Mouse (Mus musculus) left cerebral cortex, adult 2 months (tissue): Measurements from ENCODE around the gene Ptprn. TPM values are rescaled to one million over a fixed set of nuclear protein-coding genes. Genes with fewer than 3 reads are reported as not detected.

Experiments
- DNase-seq, 2 experiments: peaks; one replicate each; pipeline ENCODE4 v3.0.0; 2021 to 2022; ENCODE audit warnings: low spot score in 2 of 2, mixed read lengths in 1 of 2; ENCODE audit errors: extremely low spot score in 1 of 2
- H3K27ac ChIP-seq: fragments of 200-600 bp; 2 replicates; pipeline ENCODE4 v1.8.1; 2022
- H3K4me3 ChIP-seq: fragments of 200-600 bp; 2 replicates; pipeline ENCODE4 v1.8.1; 2022
- CTCF ChIP-seq: fragments of 200-600 bp; IDR thresholded peaks from 2 replicates; pipeline ENCODE4 v1.8.1; 2022; ENCODE audit warnings: antibody characterized with exemption, mild to moderate bottlenecking, moderate library complexity
- intact Hi-C: fragments of 180-260 bp; cut with DNase I; formaldehyde crosslinking; loops from one replicate; pipeline ENCODE4 v1.15.1; 2025
- total RNA-seq, 2 experiments: library from RNA; stranded (reverse); gene quantifications; 2 replicates each; pipeline ENCODE4 v1.2.3; 2021

Ptprn gene
- total RNA-seq, 2 experiments from 2014 or later, result 507 to 550 TPM

DNA sequence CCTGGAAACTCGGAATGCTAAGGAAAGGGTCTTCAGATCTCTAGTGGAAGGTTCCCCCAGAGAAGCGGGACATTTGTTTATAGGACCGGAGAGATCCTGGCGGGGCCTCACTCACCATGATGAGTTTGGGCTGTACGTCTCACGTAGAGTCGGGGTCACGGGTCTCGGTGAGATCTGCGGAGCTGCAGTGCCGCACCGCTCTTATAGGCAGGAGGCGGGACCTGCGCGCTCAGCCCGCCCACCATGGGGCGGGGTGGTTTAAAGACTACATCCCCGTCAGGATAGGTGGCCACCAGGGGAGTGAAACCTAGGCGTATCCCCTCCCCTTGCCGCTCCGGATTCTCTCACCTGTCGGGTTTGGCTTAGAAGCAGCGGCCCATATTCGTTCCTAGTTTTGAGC lies 45.2 kb downstream of the Ptprn start:
- TF ChIP-seq CTCF, result peak; percentile 27
- H3K27ac ChIP-seq, result peak overlapping the region; percentile 92
- H3K4me3 ChIP-seq, result peak overlapping the region; percentile 79
- DNase-seq, result peak; percentile 92
- intact Hi-C loops, result loop anchor here (1.0 to 5.0 kb wide), 4 partner anchors 17 to 44 kb away; partner anchors contain the start of genes Abcb6 and Dnajb2

DNA sequence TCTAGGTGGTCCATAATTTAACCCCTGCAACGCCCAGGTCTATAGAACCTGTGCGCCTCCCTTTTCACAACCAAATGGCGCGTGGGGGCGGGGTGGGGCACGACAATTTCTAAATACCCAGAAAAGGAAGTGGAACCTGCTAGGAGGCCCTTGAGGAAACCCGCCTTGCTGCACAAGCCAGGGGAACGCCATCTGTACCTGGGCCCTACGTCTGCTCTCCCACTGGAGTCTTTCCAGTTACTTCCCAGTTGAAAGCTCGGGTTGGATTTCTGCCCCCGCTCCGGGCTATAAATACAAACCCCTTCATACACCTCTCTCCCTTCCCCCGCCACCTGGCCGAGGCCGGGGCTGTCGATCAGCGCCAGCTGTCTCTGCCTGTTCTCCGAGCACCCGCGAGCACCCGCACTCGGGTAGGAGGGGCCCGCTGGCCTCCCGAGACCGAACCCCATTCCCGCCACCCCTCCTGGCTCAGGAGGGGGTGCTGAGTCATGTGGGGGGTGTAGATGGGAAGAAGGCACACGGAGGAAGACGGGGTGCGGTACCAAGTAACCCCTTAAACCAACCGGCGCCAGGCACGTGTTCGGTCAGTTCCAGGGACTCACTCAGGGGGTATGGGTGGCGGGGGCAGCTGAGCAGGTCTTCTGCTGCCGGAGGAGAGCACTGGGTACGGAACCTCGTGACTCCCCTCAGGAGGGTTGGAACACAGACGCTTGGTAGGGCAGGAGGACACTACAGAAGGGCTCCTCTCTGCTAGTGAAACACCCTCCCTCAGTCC lies 45.9 kb downstream of the Ptprn start:
- TF ChIP-seq CTCF, result no peak
- Histone ChIP-seq H3K27ac (peak overlapping the region; percentile 92), H3K4me3 (peak overlapping the region; percentile 79)
- intact Hi-C loops, result loop anchor here (1.0 to 5.0 kb wide), 4 partner anchors 18 to 44 kb away; partner anchors contain the start of genes Abcb6 and Dnajb2
- peak; percentile 71 for DNase-seq

DNA sequence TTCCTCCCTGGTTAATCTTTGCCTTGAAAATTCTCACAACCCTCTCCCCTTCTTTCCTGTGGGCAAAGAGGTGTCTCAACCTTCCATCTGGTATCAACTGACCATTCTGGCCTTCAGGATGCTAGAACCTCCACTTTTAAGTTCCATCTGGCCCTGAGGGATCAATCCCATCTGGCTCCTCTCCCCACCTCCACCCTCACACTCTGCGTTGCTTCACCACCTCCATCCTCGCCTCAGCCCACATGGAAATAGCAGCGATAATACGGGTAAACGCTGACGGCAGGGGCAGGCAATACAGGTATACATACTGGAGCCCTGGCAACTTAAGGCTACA lies 46.4 kb downstream of the Ptprn start:
- H3K4me3 ChIP-seq, result peak overlapping the region; percentile 79
- no peak for TF ChIP-seq CTCF
- no peak for DNase-seq
- peak overlapping the region; percentile 92 for H3K27ac ChIP-seq
- intact Hi-C loops, result loop anchor here (2.0 to 5.0 kb wide), 3 partner anchors 34 to 45 kb away; partner anchors contain the start of gene Abcb6

DNA sequence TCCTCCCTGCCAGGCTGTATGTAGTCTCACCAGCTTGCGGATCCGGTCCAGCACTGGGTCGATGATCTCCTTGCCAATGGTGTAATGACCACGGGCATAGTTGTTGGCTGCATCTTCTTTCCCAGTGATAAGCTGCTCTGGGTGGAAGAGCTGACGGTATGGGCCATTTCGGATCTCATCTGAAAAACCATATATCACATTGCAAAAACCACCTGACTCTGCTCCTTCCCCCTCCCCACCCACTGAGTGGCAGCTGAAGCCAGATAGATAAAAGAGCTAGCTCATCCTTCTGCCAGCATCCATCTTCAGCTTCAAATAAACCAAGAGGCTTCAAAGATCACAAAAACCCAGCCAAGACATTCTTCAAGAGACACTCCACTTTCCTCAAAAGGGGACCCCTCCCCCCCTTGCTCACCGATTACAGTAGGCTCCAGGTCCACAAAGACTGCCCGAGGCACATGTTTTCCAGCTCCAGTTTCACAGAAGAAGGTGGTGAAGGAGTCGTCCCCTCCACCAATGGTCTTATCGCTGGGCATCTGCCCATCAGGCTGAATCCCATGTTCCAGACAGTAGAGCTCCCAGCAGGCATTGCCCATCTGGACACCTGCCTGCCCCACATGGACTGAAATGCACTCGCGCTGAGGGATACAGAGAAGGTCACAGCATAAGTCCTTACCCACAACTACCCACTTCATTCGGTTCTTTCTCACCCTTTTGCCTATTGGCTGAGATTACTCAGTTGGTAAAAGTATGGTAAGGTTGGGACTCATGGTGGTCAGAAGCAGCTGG lies 47.3 kb downstream of the Ptprn start:
- Histone ChIP-seq H3K27ac (peak overlapping the region; percentile 92), H3K4me3 (peak overlapping the region; percentile 79)
- TF ChIP-seq CTCF, result no peak
- no peak for DNase-seq
- intact Hi-C loops, result loop anchor here (5.0 kb wide), 2 partner anchors 35 kb away; partner anchors contain the start of gene Abcb6

DNA sequence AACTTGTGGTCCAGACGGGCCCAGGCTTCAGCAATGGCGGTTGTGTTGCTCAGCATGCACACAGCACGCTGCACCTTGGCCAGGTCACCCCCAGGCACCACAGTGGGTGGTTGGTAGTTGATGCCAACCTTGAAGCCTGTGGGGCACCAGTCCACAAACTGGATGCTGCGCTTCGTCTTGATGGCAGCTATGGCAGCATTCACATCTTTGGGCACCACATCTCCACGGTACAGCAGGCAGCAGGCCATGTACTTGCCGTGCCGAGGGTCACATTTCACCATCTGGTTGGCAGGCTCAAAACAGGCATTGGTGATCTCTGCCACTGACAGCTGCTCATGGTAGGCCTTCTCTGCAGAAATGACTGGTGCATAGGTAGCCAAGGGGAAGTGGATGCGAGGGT lies 48.5 kb downstream of the Ptprn start:
- peak overlapping the region; percentile 29; the same call in 1 of the 2 replicates for H3K27ac ChIP-seq
- DNase-seq, result no peak
- H3K4me3 ChIP-seq, result peak overlapping the region; percentile 9; the same call in 1 of the 2 replicates
- TF ChIP-seq CTCF, result no peak
- intact Hi-C loops, result loop anchor here (5.0 kb wide), 2 partner anchors 33 to 37 kb away; partner anchors contain the start of gene Abcb6

DNA sequence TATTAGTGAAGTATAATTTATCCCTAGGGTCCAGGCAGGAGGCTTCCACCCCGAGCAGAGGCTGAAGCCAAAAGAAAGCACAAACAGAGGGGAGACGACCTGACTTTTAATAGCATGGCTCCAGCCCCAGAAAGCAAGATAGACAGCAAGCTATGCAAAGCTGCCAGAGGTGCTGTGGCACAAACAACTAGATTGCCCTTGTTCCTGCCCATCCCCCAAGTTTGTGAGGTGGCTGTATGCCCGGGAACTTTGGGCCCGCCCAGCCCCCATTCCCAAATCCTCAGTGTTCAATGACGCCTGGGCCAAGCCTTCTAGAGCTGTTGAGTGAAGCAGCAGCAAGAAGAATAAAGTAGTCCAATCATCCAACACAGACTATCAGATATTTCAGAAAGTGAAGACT lies 49.4 kb downstream of the Ptprn start:
- H3K4me3 ChIP-seq, result no peak overlapping the region
- no peak for TF ChIP-seq CTCF

DNA sequence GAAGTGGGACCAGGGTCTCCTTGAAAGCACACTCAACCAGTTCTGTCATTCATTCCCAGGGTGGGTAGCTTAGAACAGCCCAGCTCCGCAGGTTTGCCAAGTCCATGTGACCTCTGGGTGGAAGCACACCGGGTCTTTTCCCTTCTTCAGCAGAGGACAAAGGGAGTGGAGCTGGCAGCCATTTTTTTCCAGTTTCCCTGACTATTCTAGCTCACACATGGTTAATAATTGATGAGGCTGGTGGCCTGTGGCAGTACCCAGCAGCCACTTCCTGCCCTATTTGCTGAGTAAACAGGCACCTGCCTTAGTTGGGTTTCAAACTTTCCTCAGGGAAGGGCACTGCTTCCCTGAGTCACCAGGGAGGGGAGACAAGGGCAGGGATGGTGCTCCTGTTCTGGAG lies 49.9 kb downstream of the Ptprn start:
- Histone ChIP-seq H3K27ac (peak overlapping the region; percentile 53), H3K4me3 (no peak overlapping the region)
- intact Hi-C loops, result no loop called here
- TF ChIP-seq CTCF, result no peak
- no peak for DNase-seq

More for the DNA sequence above, 49.4 kb downstream of the Ptprn start:
- peak overlapping the region; percentile 29; the same call in 1 of the 2 replicates for H3K27ac ChIP-seq
- intact Hi-C loops, result loop anchor here (5.0 kb wide), 2 partner anchors 33 to 37 kb away; partner anchors contain the start of gene Abcb6
- DNase-seq, result peak; percentile 56 to 68

DNA sequence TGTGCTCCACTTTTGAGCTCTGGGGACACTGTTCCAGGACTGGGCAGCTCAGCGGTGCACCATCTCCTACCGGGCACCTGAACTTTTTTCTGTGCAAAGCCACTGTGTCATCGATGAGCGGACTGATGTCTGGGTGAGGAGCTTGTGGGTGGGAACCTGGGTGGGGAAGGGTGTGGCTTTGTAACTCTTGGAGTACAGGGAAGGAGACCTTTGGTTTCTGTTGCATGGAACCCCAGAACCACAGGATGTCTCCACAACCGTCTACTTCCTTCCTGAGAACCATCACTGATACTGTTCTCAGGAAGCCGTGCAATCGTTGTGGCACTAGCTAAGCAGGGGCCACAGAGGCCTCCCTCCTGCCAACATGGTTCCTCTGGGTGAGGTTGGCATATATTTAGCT lies 51.2 kb downstream of the Ptprn start:
- Histone ChIP-seq H3K4me3 (no peak overlapping the region), H3K27ac (no peak overlapping the region)
- no peak for DNase-seq
- TF ChIP-seq CTCF, result no peak
- intact Hi-C loops, result no loop called here

DNA sequence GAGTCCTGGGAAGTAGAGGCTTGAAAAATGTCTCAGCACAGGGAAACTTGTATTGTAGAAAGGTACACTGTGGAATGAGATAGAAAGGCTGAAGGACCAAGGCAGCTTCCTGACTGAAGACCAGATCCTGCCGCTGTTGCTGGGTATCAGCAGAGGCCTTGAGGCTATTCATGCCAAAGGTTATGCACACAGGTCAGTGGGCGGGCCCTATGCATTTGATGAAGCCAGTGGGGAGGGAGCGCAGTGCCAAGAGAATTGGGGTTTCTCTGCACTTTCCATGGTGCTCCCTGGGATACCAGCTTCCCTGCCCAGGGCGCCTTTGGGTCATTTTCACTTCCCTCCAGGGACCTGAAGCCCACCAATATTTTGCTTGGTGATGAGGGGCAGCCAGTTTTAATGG lies 51.8 kb downstream of the Ptprn start:
- intact Hi-C loops, result no loop called here

DNA sequence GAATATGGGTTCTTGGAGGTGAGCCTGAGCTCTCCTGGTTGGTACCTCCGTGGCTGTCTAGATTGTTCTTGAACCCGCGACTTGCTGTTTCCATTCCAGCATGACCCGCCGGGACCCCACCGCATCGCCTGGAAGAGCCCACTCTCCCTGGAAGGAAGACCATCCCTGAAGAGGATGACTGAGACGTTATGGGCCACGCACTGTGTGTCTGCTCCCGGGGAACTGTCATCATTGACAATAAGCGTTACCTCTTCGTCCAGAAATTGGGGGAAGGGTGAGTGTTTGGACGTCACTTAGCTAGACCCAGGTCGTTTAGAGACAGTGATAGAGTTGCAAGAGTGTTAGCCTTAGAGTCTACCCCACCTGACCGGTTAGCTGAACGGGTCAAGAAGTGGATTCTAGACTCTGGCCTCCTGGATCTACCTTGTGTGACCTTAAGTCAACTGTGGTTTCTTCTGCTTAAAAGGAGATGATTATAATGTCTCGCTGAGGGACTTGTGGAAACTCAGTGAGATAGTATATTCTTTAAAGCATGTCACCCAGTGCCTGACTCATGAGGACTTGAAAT lies 53.1 kb downstream of the Ptprn start:
- no peak for TF ChIP-seq CTCF
- no peak for DNase-seq
- H3K4me3 ChIP-seq, result peak overlapping the region; percentile 95
- peak overlapping the region; percentile 88 for H3K27ac ChIP-seq
- intact Hi-C loops, result no loop called here

More for the DNA sequence above, 51.8 kb downstream of the Ptprn start:
- H3K4me3 ChIP-seq, result no peak overlapping the region
- no peak overlapping the region for H3K27ac ChIP-seq
- no peak for DNase-seq
- no peak for TF ChIP-seq CTCF
